Mouse (Mus musculus) kidney, embryonic 16.5 days (tissue): ENCODE results near the gene Adra2c. TPM values are rescaled to one million over a fixed set of nuclear protein-coding genes. Genes with fewer than 3 reads are reported as not detected.

Source experiments
- ATAC-seq: fragments of 200-750 bp; cut with Nextera tagmentation; 2 replicates; pipeline ENCODE4 v1.8.0; 2017; ENCODE audit warnings: moderate TSS enrichment; ENCODE audit not compliant: low FRiP score, low TSS enrichment
- H3K27ac ChIP-seq: fragments of 300-500 bp; sonication (generic); 2 replicates; pipeline ENCODE4 v1.5.1; 2014; ENCODE audit warnings: low read length
- H3K27me3 ChIP-seq: fragments of 300-500 bp; sonication (generic); 2 replicates; pipeline ENCODE4 v1.6.1; 2014; ENCODE audit warnings: low read length, control low read depth, mixed read lengths; ENCODE audit not compliant: insufficient read depth
- H3K36me3 ChIP-seq: fragments of 300-500 bp; sonication (generic); 2 replicates; pipeline ENCODE4 v1.6.1; 2014; ENCODE audit warnings: low read length, control low read depth, mixed read lengths; ENCODE audit not compliant: insufficient read depth
- H3K4me1 ChIP-seq: fragments of 300-500 bp; sonication (generic); 2 replicates; pipeline ENCODE4 v1.6.1; 2014; ENCODE audit warnings: low read length, control low read depth, mixed read lengths; ENCODE audit not compliant: insufficient read depth
- H3K4me2 ChIP-seq: fragments of 300-500 bp; sonication (generic); replicated peaks from 2 replicates; pipeline ENCODE4 v1.6.1; 2014; ENCODE audit warnings: low read depth, low read length
- H3K4me3 ChIP-seq: fragments of 300-500 bp; sonication (generic); 2 replicates; pipeline ENCODE4 v1.5.1; 2014; ENCODE audit warnings: mild to moderate bottlenecking, low read length
- H3K9ac ChIP-seq: fragments of 300-500 bp; sonication (generic); replicated peaks from 2 replicates; pipeline ENCODE4 v1.6.1; 2014; ENCODE audit warnings: low read length
- H3K9me3 ChIP-seq: fragments of 300-500 bp; sonication (generic); 2 replicates; pipeline ENCODE4 v1.6.1; 2016; ENCODE audit warnings: low read length, control low read depth
- WGBS: fragments of 180-500 bp; shearing (Covaris S2); extraction: QIAGEN DNeasy Blood & Tissue Kit; methylation state at CpG from one replicate; pipeline ENCODE4 v1.1.7; 2014; 5-methylcytosine and 5-hydroxymethylcytosine counted together
- polyA plus RNA-seq: library from polyadenylated mRNA; unstranded; fragments of >200 nt; fragmentation: Nextera tagmentation; extraction: Ambion mirVana; gene quantifications from 2 replicates; pipeline ENCODE4 v1.2.1, GENCODE M21; 2015

Adra2c gene
- polyA plus RNA-seq: 0.15 and 0.16 TPM in 2 replicates

DNA sequence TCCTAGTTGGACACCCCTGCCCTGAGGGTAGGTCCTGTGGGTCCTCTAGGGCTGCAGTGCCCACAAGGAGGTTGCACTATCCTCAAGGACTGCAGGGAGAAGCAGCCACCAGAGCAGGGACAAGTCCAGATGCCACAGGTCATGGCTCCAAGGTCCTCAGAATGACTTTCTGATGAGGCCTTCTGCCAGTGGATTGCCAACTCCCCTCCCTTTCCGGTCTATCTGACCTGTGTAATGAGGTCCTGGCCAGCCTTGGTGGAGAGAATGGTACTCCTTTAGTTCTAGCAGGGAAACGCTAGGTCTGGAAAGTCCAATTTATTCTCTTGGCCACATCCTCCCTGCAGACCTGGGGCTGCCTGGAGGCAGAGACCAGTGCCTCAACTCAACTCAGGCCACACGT, at the start of gene Adra2c:
Adra2c (plus strand) TSS at position 301 of the 400 bp plus-strand sequence.
- Histone ChIP-seq H3K9me3 (no peaks in the 10 kb centered on the region), H3K9ac (peak within 1 kb of the TSS; percentile 57), H3K4me2 (peak within 1 kb of the TSS; percentile 91), H3K36me3 (no peaks in the 10 kb centered on the region), H3K27ac (no peak within 1 kb of the TSS), H3K4me3 (peak within 1 kb of the TSS; percentile 55), H3K27me3 (peaks cover 77% of the 10 kb centered on the region), H3K4me1 (peaks cover 11% of the 10 kb centered on the region; the same call in 1 of the 2 replicates)
- 43% methylated on average over 3 of the region's 3 CpGs for WGBS
- no peak for ATAC-seq

DNA sequence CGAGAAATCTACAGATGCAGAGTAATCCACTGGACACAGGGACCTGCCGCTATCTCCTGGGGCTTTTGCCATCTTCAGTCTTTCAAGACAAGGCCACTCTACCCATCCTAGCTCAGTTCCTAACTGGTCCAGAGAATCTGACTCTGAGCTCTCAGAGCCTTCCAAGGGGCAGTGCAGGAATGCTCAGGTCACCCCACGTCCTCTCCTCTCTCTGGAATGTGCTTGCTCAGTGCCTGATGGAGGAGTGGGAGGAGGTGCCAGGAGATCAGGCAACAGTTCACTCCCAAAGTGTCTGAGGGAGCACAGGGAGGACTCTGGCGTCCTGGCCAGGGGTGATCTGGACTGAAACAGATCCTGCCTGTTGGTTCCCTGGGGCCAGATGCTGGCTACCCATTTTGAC, 45.0 kb upstream of the Adra2c start:
- Histone ChIP-seq H3K4me1 (no peaks in the 10 kb centered on the region), H3K4me3 (no peak overlapping the region), H3K9ac (no peak overlapping the region), H3K4me2 (no peak overlapping the region), H3K9me3 (no peaks in the 10 kb centered on the region), H3K27me3 (no peaks in the 10 kb centered on the region), H3K27ac (no peak overlapping the region), H3K36me3 (no peaks in the 10 kb centered on the region)
- WGBS: 54% methylated on average over 4 of the region's 4 CpGs
- peak; percentile 69; the same call in 1 of the 2 replicates for ATAC-seq

DNA sequence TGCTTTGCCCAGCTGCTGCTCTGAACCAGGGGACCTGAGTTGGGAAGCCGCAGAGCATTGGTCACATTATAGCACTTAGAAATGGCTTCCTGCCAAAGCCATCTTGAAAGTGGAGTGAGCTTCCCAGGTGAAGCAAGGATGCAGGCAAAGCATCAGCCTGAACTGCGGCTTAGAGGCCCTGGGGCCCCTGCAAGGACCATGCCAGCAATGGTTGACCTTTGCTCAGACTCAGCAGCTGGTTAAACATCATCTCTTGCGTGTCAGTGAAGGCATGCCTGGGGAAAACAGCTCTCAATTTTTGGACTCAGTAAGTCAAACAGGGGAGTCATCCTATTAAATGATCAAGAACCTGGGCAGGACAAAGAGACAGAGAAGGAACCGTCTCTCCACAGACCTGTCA, 40.4 kb upstream of the Adra2c start:
- Histone ChIP-seq H3K36me3 (no peaks in the 10 kb centered on the region), H3K4me2 (no peak overlapping the region), H3K9me3 (no peaks in the 10 kb centered on the region; the same call in 1 of the 2 replicates), H3K9ac (no peak overlapping the region), H3K4me3 (no peak overlapping the region), H3K27ac (no peak overlapping the region), H3K4me1 (no peaks in the 10 kb centered on the region), H3K27me3 (no peaks in the 10 kb centered on the region)
- no peak for ATAC-seq
- WGBS: 54% methylated on average over 4 of the region's 4 CpGs

DNA sequence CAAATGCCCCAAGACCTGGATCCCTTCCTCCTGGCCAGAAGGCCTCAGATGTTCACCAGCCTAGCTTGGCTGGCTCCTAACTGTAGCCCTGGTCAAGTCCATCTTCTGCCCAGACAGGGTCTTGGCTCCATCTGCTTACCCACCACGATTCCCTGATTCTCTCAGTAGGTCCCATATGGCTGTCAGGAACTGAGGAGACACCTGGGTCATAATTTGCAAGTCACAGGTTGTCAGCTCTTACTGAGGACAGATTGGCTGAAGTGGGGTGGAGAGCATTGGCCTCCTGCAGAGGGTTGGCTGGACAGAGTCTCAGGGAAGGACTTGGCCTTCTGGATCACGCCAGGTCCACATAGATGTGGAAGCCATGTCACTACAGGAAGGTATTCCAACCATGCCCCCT, 39.5 kb upstream of the Adra2c start:
- Histone ChIP-seq H3K27ac (no peak overlapping the region), H3K9ac (no peak overlapping the region), H3K36me3 (no peaks in the 10 kb centered on the region), H3K4me3 (no peak overlapping the region), H3K4me2 (no peak overlapping the region), H3K27me3 (no peaks in the 10 kb centered on the region), H3K9me3 (no peaks in the 10 kb centered on the region; the same call in 1 of the 2 replicates), H3K4me1 (no peaks in the 10 kb centered on the region)
- 85% methylated on average over 2 of the region's 2 CpGs for WGBS
- no peak for ATAC-seq

DNA sequence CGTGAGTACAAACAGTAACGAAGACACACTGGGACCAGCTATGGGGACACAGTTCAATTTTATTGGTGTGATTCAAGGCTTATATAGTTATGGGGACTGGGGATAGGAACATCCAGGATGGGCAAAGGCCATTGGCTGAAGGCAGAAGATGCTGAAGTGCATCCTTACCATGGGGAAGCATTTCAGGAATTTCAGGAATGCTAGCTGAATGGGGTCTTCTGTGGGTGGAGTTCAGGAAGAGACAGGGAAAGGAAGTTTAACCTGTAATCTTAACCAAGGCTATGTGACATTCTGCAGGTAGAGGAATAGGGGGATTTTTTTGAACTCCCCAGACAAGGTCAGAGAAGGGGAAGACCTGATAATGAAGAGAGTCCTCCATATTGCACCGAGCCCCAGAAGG, 36.6 kb upstream of the Adra2c start:
- H3K4me3 ChIP-seq: no peak overlapping the region
- 43% methylated on average over 3 of the region's 3 CpGs for WGBS
- H3K9me3 ChIP-seq: no peaks in the 10 kb centered on the region; the same call in 1 of the 2 replicates
- no peak overlapping the region for H3K27ac ChIP-seq
- H3K27me3 ChIP-seq: no peaks in the 10 kb centered on the region
- no peak overlapping the region for H3K9ac ChIP-seq
- no peak for ATAC-seq
- H3K4me1 ChIP-seq: no peaks in the 10 kb centered on the region
- no peak overlapping the region for H3K4me2 ChIP-seq
- H3K36me3 ChIP-seq: no peaks in the 10 kb centered on the region

DNA sequence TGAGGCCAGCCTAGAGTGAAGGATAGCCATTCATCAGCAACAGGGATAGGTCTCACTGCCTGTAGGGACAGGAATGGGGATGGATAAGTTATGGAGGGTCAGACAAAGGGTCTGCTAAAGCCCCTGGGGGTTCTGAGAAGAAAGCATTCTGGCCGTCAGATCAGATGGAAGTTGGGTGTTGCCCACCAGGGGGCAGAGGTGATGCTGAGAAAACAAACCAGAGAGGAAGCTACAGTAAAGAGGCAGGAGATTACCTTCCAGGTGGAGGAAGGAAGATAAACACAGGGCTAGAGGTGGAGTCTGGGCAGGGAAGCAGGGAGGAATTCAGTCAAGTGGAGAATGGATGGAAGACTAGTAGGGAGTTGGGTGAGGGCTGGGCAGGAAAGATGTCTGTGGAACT, 33.9 kb upstream of the Adra2c start:
- H3K4me3 ChIP-seq: no peak overlapping the region
- H3K9ac ChIP-seq: no peak overlapping the region
- H3K4me2 ChIP-seq: no peak overlapping the region
- H3K36me3 ChIP-seq: no peaks in the 10 kb centered on the region
- WGBS: 10% methylated on average over 1 of the region's 1 CpGs
- no peaks in the 10 kb centered on the region for H3K27me3 ChIP-seq
- H3K27ac ChIP-seq: no peak overlapping the region
- no peaks in the 10 kb centered on the region; the same call in 1 of the 2 replicates for H3K9me3 ChIP-seq
- ATAC-seq: peak; percentile 41; the same call in 1 of the 2 replicates
- no peaks in the 10 kb centered on the region for H3K4me1 ChIP-seq

DNA sequence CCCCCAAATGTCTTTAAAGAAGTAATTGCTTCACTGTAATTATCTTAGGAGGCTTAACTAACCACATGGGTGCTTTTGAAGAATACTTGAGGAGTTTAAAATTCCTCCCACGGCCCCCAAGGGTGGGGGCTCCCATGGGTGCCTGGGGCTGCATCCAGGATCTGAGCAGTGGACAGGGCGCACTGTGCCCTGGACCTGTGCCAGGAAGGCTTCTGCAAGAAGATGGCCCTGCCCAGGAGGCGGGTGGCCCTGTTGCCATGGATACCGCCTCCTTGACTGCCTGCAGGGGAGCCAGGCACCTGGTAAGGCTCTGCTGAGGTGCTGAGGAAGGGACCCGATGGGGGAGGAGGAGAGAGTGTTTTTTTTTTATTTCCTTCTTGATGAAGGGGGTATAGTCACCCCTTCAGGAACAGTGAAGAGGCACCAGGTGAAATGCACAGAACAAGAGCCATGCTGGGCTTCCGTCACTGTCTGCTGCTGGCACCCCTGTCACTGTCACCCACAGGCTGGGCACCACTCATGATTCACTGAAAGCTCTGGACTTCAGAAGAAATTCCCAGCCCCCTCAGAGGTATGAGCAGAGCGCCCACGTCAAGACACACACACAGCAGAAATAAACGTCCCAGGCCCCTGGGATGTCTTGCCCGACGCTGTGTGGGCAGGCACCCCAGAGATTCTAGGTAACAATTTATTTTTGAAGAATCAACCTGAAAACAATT, 32.4 kb upstream of the Adra2c start:
- Histone ChIP-seq H3K9me3 (no peaks in the 10 kb centered on the region; the same call in 1 of the 2 replicates), H3K36me3 (no peaks in the 10 kb centered on the region), H3K27ac (no peak overlapping the region), H3K27me3 (no peaks in the 10 kb centered on the region), H3K4me2 (no peak overlapping the region), H3K4me3 (no peak overlapping the region), H3K4me1 (no peaks in the 10 kb centered on the region), H3K9ac (no peak overlapping the region)
- ATAC-seq: no peak
- WGBS: 62% methylated on average over 11 of the region's 11 CpGs

DNA sequence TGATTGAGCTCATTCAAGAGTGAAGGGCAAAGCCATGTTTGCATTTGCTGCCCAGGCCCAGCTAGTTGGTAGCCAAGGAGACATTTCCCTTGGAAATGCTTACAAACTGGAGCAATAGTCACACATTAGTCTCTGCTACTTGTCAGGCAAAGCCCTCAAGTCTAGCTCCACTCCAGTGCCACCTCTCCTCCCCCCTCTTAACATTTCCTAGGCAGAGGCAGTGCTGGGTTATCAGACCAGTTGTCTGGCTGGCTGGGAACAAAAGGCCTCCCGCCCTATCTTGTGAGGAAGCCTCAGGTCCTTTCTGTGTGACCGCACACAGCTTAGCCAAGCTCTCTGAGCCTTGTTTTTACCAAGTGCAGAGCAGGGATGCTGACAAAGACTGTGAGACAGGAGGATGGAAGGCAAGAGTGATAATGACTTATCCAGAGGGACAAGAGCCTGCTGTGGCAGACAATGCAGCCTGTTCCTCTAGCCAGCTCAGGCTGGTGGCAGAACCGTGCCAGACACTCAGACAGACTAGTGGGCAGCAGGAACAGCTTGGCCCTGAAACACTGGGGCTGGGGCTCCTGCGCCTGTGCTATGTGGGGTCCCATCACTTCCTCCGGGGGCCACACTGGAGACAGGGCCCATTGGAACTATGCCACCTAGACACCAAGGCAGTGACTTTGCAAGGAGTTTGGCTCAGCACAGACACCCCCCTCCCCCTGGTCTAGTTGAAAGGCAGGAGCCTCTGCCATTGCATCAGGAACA, 23.0 kb upstream of the Adra2c start:
- 72% methylated on average over 5 of the region's 5 CpGs for WGBS
- H3K27ac ChIP-seq: no peak overlapping the region
- H3K4me2 ChIP-seq: no peak overlapping the region
- H3K9me3 ChIP-seq: no peaks in the 10 kb centered on the region
- H3K36me3 ChIP-seq: no peaks in the 10 kb centered on the region
- H3K4me1 ChIP-seq: no peaks in the 10 kb centered on the region
- H3K4me3 ChIP-seq: no peak overlapping the region
- no peak overlapping the region for H3K9ac ChIP-seq
- no peaks in the 10 kb centered on the region for H3K27me3 ChIP-seq
- no peak for ATAC-seq

DNA sequence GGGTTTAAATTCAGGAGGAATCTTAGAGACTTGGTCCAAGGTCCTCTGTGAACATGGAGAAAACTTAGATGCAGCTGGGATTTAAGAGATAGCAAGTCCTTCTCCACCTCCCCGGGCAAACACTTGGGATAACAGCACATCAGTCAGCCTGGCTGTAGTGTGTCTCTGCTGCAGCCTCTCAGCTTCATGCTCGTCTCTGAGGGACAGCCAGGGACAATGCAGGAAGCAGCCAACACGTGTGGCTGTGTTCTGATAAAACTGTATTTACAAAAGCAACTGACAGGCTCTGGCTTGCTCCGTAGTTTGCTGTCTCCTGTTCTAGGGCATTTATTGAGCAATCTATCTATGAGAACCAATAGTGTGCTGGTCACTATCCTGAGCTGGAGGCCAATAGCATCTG, 14.4 kb upstream of the Adra2c start:
- no peak overlapping the region for H3K9ac ChIP-seq
- H3K4me1 ChIP-seq: no peaks in the 10 kb centered on the region
- no peak for ATAC-seq
- H3K27me3 ChIP-seq: no peaks in the 10 kb centered on the region
- no peak overlapping the region for H3K4me3 ChIP-seq
- no peaks in the 10 kb centered on the region for H3K9me3 ChIP-seq
- no peak overlapping the region for H3K4me2 ChIP-seq
- no peaks in the 10 kb centered on the region for H3K36me3 ChIP-seq
- no peak overlapping the region for H3K27ac ChIP-seq
- 48% methylated on average over 4 of the region's 4 CpGs for WGBS

DNA sequence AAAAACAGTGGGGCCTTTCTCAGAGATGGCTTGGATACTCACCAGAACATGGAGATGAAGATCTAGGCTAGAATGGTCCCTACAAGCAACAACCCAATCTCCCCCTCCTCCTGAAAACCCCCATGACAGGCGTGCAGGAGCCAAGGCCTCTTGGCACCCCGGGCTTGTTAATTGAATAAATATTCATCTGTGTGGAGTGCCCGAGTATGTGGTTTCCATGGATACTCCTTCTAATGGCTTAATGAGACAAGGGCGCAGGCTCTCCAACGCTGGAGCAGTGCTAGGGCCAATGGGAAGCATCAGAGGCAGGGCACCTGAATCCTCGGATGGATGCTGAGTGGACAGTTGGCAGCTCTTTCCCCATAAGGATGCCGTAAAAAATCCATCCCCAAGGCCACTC, 10.6 kb upstream of the Adra2c start:
- ATAC-seq: no peak
- Histone ChIP-seq H3K9me3 (no peaks in the 10 kb centered on the region), H3K36me3 (no peaks in the 10 kb centered on the region), H3K9ac (no peak overlapping the region), H3K27ac (no peak overlapping the region), H3K4me3 (no peak overlapping the region), H3K4me2 (no peak overlapping the region), H3K4me1 (no peaks in the 10 kb centered on the region), H3K27me3 (no peaks in the 10 kb centered on the region)
- 62% methylated on average over 7 of the region's 7 CpGs for WGBS
